ENCODE assay signal across 21 mouse cellular contexts in genomic region chr19:54391406-54391805, GRCm38 (mm10).
DNase-seq lines count a peak whose midpoint lies in the region; ATAC-seq lines count a peak whose summit lies in the region.
"Had no signal": no experiment of that assay in that cellular context is flagged by ENCODE, and none has a peak within 500 bp of the region (broad histone marks: within the 10 kb centered on the region; RNA-seq: fewer than 3 reads in every experiment).

No protein-coding gene starts in this region.

- no peak overlapping the region for H3K4me2 ChIP-seq in embryonic facial prominence, embryonic 11.5 days (ENCODE audit: low read depth, low read length)
- H3K4me2 ChIP-seq in embryonic facial prominence, embryonic 14.5 days (ENCODE audit: low read depth, low read length): no peak overlapping the region
- H3K4me2 ChIP-seq in heart, embryonic 12.5 days: no peak overlapping the region
- H3K4me2 ChIP-seq: embryonic facial prominence, embryonic 13.5 days; heart, embryonic 13.5 days; hindbrain, embryonic 13.5 days had no signal

- no peaks in the 10 kb centered on the region for H3K4me1 ChIP-seq in embryonic facial prominence, embryonic 11.5 days (ENCODE audit: control insufficient read depth, insufficient read depth, low read length)
- peaks cover 6% of the 10 kb centered on the region; the same call in 1 of the 2 replicates for H3K4me1 ChIP-seq in embryonic facial prominence, embryonic 10.5 days
- no peaks in the 10 kb centered on the region for H3K4me1 ChIP-seq in embryonic facial prominence, embryonic 14.5 days (ENCODE audit: control insufficient read depth, insufficient read depth, low read length)
- H3K4me1 ChIP-seq in heart, embryonic 12.5 days (replicated peaks): no peaks in the 10 kb centered on the region
- H3K4me1 ChIP-seq: embryonic facial prominence, embryonic 13.5 days; heart, embryonic 13.5 days; hindbrain, embryonic 13.5 days had no signal

- no peaks in the 10 kb centered on the region for H3K9me3 ChIP-seq in embryonic facial prominence, embryonic 11.5 days (replicated peaks; ENCODE audit: control insufficient read depth, low read length)
- H3K9me3 ChIP-seq in embryonic facial prominence, embryonic 10.5 days: no peaks in the 10 kb centered on the region
- H3K9me3 ChIP-seq in embryonic facial prominence, embryonic 14.5 days (ENCODE audit: control insufficient read depth, low read length): no peaks in the 10 kb centered on the region
- no peaks in the 10 kb centered on the region for H3K9me3 ChIP-seq in heart, embryonic 12.5 days (replicated peaks)
- H3K9me3 ChIP-seq: embryonic facial prominence, embryonic 13.5 days; G1E; heart, embryonic 13.5 days; hindbrain, embryonic 13.5 days had no signal

- H3K27me3 ChIP-seq in embryonic facial prominence, embryonic 11.5 days (ENCODE audit: control insufficient read depth, insufficient read depth, low read length): no peaks in the 10 kb centered on the region
- H3K27me3 ChIP-seq in embryonic facial prominence, embryonic 10.5 days (replicated peaks; ENCODE audit: low read depth, poor library complexity, severe bottlenecking): no peaks in the 10 kb centered on the region
- H3K27me3 ChIP-seq in embryonic facial prominence, embryonic 14.5 days (replicated peaks; ENCODE audit: control insufficient read depth, insufficient read depth, low read length): no peaks in the 10 kb centered on the region
- H3K27me3 ChIP-seq in heart, embryonic 12.5 days (replicated peaks): no peaks in the 10 kb centered on the region
- H3K27me3 ChIP-seq: embryonic facial prominence, embryonic 13.5 days; heart, embryonic 13.5 days; hindbrain, embryonic 13.5 days had no signal

- no peak overlapping the region for H3K4me3 ChIP-seq in embryonic facial prominence, embryonic 11.5 days (ENCODE audit: low read depth, low read length)
- H3K4me3 ChIP-seq in embryonic facial prominence, embryonic 10.5 days: no peak overlapping the region
- H3K4me3 ChIP-seq in embryonic facial prominence, embryonic 14.5 days (ENCODE audit: low read depth, low read length): no peak overlapping the region
- H3K4me3 ChIP-seq in heart, embryonic 12.5 days: no peak overlapping the region
- H3K4me3 ChIP-seq: embryonic facial prominence, embryonic 13.5 days; heart, embryonic 13.5 days; hindbrain, embryonic 13.5 days had no signal

- H3K9ac ChIP-seq in embryonic facial prominence, embryonic 11.5 days (replicated peaks; ENCODE audit: low read length): no peak overlapping the region
- H3K9ac ChIP-seq in embryonic facial prominence, embryonic 14.5 days (ENCODE audit: low read depth, low read length): no peak overlapping the region
- H3K9ac ChIP-seq in heart, embryonic 12.5 days: no peak overlapping the region
- H3K9ac ChIP-seq: embryonic facial prominence, embryonic 13.5 days; heart, embryonic 13.5 days; hindbrain, embryonic 13.5 days had no signal

- no peaks in the 10 kb centered on the region for H3K36me3 ChIP-seq in embryonic facial prominence, embryonic 11.5 days (replicated peaks; ENCODE audit: control insufficient read depth, insufficient read depth, low read depth, low read length)
- no peaks in the 10 kb centered on the region for H3K36me3 ChIP-seq in embryonic facial prominence, embryonic 10.5 days (replicated peaks)
- no peaks in the 10 kb centered on the region for H3K36me3 ChIP-seq in embryonic facial prominence, embryonic 14.5 days (ENCODE audit: control insufficient read depth, insufficient read depth, low read length)
- no peaks in the 10 kb centered on the region for H3K36me3 ChIP-seq in heart, embryonic 12.5 days
- H3K36me3 ChIP-seq: embryonic facial prominence, embryonic 13.5 days; G1E; heart, embryonic 13.5 days; hindbrain, embryonic 13.5 days had no signal

- no peak for ATAC-seq in embryonic facial prominence, embryonic 11.5 days (replicated peaks; ENCODE audit: insufficient number of reproducible peaks, low FRiP score, low TSS enrichment, low read depth)
- ATAC-seq in embryonic facial prominence, embryonic 14.5 days (ENCODE audit: low read depth): no peak
- ATAC-seq in heart, embryonic 12.5 days (ENCODE audit: insufficient number of reproducible peaks, low FRiP score): no peak
- no peak for ATAC-seq in erythroblast, adult 5-6 weeks (replicated peaks; ENCODE audit: low FRiP score, poor library complexity, severe bottlenecking)
- ATAC-seq: CD4-positive, CD25-positive, alpha-beta regulatory T cell, adult 4 months; forebrain, embryonic 16.5 days; intestine, embryonic 16.5 days had no signal

- WGBS in embryonic facial prominence, embryonic 11.5 days: 54% methylated on average over 6 of the region's 6 CpGs
- WGBS in embryonic facial prominence, embryonic 10.5 days: 55% methylated on average over 6 of the region's 6 CpGs
- 56% methylated on average over 6 of the region's 6 CpGs for whole genome bisulfite sequencing in embryonic facial prominence, embryonic 14.5 days
- WGBS in heart, embryonic 12.5 days: 68% methylated on average over 6 of the region's 6 CpGs

- peak; percentile 11 for DNase-seq in embryonic facial prominence, embryonic 11.5 days (ENCODE audit: low spot score)
- DNase-seq in embryonic facial prominence, embryonic 10.5 days (ENCODE audit: low spot score): no peak
- peak; percentile 10 for DNase-seq in embryo, embryonic 10 days (ENCODE audit: low spot score)
- DNase-seq in embryonic facial prominence, embryonic 14.5 days (ENCODE audit: low spot score): peak; percentile 29
- peak; percentile 50 for DNase-seq in mesoderm, embryonic 11.5 days (ENCODE audit: low read depth, low spot score)
- DNase-seq: adrenal gland, adult 8-10 months; adrenal gland, postnatal 36 days; B cell, adult 2 months; cerebellum, adult 2 months; cerebellum, postnatal 14 days; gastrocnemius, postnatal 25 days; heart, postnatal 36 days had no signal

- H3K27ac ChIP-seq in embryonic facial prominence, embryonic 11.5 days (replicated peaks; ENCODE audit: low read depth, low read length): no peak overlapping the region
- no peak overlapping the region for H3K27ac ChIP-seq in embryonic facial prominence, embryonic 10.5 days (replicated peaks)
- no peak overlapping the region for H3K27ac ChIP-seq in embryonic facial prominence, embryonic 14.5 days (replicated peaks; ENCODE audit: low read depth, low read length)
- no peak overlapping the region for H3K27ac ChIP-seq in heart, embryonic 12.5 days (ENCODE audit: poor library complexity, severe bottlenecking)
- H3K27ac ChIP-seq: embryonic facial prominence, embryonic 13.5 days; heart, embryonic 13.5 days; hindbrain, embryonic 13.5 days had no signal
